Mouse (Mus musculus): ENCODE results near the gene Yju2.

GRCm38 (mm10) chr17:55952447-55953027, 6.4 kb upstream of the Yju2 start, which contains the start of gene Ebi3:
- TF ChIP-seq CTCF (conservative IDR thresholded peaks at IDR 0.05; ENCODE audit: low read length): no peak
- TF ChIP-seq POU5F1 (IDR thresholded peaks at IDR 0.05; ENCODE audit: borderline replicate concordance, low read length): no peak
- TF ChIP-seq NANOG (IDR thresholded peaks at IDR 0.05; ENCODE audit: borderline replicate concordance, low read length): no peak

Data from E14TG2a.4 (cell line).